ENCODE assay signal across 16 mouse cellular contexts in the genomic region with DNA sequence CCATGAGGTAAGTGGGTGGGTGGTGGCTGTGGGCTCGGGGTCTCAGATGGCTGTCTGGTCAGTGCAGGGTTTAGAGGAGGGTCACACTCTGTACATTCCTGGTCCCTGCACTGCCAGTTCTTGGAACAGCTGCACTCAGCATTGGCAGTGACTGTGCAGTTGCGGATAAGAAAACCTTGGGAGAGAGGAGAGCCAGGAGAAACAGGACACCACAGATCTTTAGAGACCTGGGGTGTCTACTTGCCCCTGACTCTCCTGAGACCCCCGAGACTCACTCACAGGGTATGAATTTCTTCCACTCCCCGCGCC. TPM values are rescaled to one million over a fixed set of nuclear protein-coding genes. Genes with fewer than 3 reads are reported as not detected.
A peak's percentile ranks its signal among the peaks of the same experiment; 100 is the strongest.
DNase-seq lines count a peak whose midpoint lies in the region; ATAC-seq lines count a peak whose summit lies in the region.
"Had no signal": no experiment of that assay in that cellular context is flagged by ENCODE, and none has a peak within 500 bp of the region (broad histone marks: within the 10 kb centered on the region; RNA-seq: fewer than 3 reads in every experiment).

No protein-coding gene starts in this region.

- peak overlapping the region; percentile 45 for H3K4me2 ChIP-seq in heart, embryonic 16.5 days (ENCODE audit: low read depth, low read length)
- no peak overlapping the region for H3K4me2 ChIP-seq in lung, embryonic 15.5 days
- H3K4me2 ChIP-seq in limb, embryonic 15.5 days = no peak overlapping the region
- H3K4me2 ChIP-seq: hindbrain, embryonic 12.5 days; intestine, embryonic 15.5 days had no signal

- peaks cover 27% of the 10 kb centered on the region for H3K4me1 ChIP-seq in heart, embryonic 16.5 days (ENCODE audit: control insufficient read depth, insufficient read depth, low read length)
- peaks cover 35% of the 10 kb centered on the region for H3K4me1 ChIP-seq in lung, embryonic 15.5 days
- H3K4me1 ChIP-seq in embryonic facial prominence, embryonic 10.5 days = peaks cover 43% of the 10 kb centered on the region
- peaks cover 18% of the 10 kb centered on the region for H3K4me1 ChIP-seq in limb, embryonic 15.5 days

- peak overlapping the region; percentile 46; the same call in 1 of the 2 replicates for H3K9ac ChIP-seq in heart, embryonic 16.5 days (ENCODE audit: low read length)
- no peak overlapping the region for H3K9ac ChIP-seq in lung, embryonic 15.5 days
- H3K9ac ChIP-seq in limb, embryonic 15.5 days = no peak overlapping the region
- H3K9ac ChIP-seq: forebrain, postnatal 0 days; hindbrain, embryonic 12.5 days; intestine, embryonic 15.5 days had no signal

- no peak for DNase-seq in heart, adult 18-20 months
- DNase-seq in lung, adult 18-20 months = no peak
- DNase-seq in embryonic facial prominence, embryonic 10.5 days (ENCODE audit: low spot score) = peak; percentile 24
- no peak for DNase-seq in cerebellum, postnatal 14 days
- DNase-seq: cerebellum, adult 11-12 months; forebrain, postnatal 0 days; gastrocnemius, postnatal 14 days; kidney, postnatal 4 days; layer of hippocampus, postnatal 36 days; right cerebral cortex, adult 18-20 months; thymus, adult 18-20 months had no signal

- H3K36me3 ChIP-seq in heart, embryonic 16.5 days (ENCODE audit: control insufficient read depth, insufficient read depth) = no peaks in the 10 kb centered on the region
- no peaks in the 10 kb centered on the region for H3K36me3 ChIP-seq in lung, embryonic 15.5 days
- no peaks in the 10 kb centered on the region for H3K36me3 ChIP-seq in embryonic facial prominence, embryonic 10.5 days (replicated peaks)
- no peaks in the 10 kb centered on the region for H3K36me3 ChIP-seq in limb, embryonic 15.5 days
- H3K36me3 ChIP-seq: hindbrain, embryonic 12.5 days; intestine, embryonic 15.5 days had no signal

- 44% methylated on average over 5 of the region's 5 CpGs for WGBS in heart, embryonic 16.5 days
- WGBS in lung, embryonic 15.5 days = 40% methylated on average over 5 of the region's 5 CpGs
- WGBS in embryonic facial prominence, embryonic 10.5 days = 73% methylated on average over 5 of the region's 5 CpGs
- 51% methylated on average over 5 of the region's 5 CpGs for WGBS in limb, embryonic 15.5 days

- H3K4me3 ChIP-seq in heart, embryonic 16.5 days (ENCODE audit: low read length) = peak overlapping the region; percentile 29
- no peak overlapping the region for H3K4me3 ChIP-seq in lung, embryonic 15.5 days
- H3K4me3 ChIP-seq in embryonic facial prominence, embryonic 10.5 days = no peak overlapping the region
- no peak overlapping the region for H3K4me3 ChIP-seq in limb, embryonic 15.5 days
- H3K4me3 ChIP-seq: hindbrain, embryonic 12.5 days; intestine, embryonic 15.5 days had no signal

- H3K27ac ChIP-seq in heart, embryonic 16.5 days (ENCODE audit: low read length) = peak overlapping the region; percentile 70
- H3K27ac ChIP-seq in lung, embryonic 15.5 days = peak overlapping the region; percentile 35
- H3K27ac ChIP-seq in embryonic facial prominence, embryonic 10.5 days (replicated peaks) = no peak overlapping the region; the same call in 1 of the 2 replicates
- 0 out of 2 replicates have a peak overlapping the region, but pooled peaks have one; percentile 22 for H3K27ac ChIP-seq in limb, embryonic 15.5 days
- H3K27ac ChIP-seq: hindbrain, embryonic 12.5 days; intestine, embryonic 15.5 days had no signal

- H3K9me3 ChIP-seq in heart, embryonic 16.5 days (replicated peaks; ENCODE audit: control insufficient read depth, low read length) = no peaks in the 10 kb centered on the region
- no peaks in the 10 kb centered on the region for H3K9me3 ChIP-seq in lung, embryonic 15.5 days
- no peaks in the 10 kb centered on the region for H3K9me3 ChIP-seq in embryonic facial prominence, embryonic 10.5 days
- H3K9me3 ChIP-seq in limb, embryonic 15.5 days = no peaks in the 10 kb centered on the region
- H3K9me3 ChIP-seq: hindbrain, embryonic 12.5 days; intestine, embryonic 15.5 days had no signal

- ATAC-seq in heart, embryonic 16.5 days (replicated peaks; ENCODE audit: extremely low read depth, insufficient read depth, low FRiP score) = no peak
- no peak for ATAC-seq in lung, embryonic 15.5 days (ENCODE audit: borderline replicate concordance, extremely low read depth, low FRiP score, low TSS enrichment)
- no peak for ATAC-seq in limb, embryonic 15.5 days (ENCODE audit: insufficient number of reproducible peaks, low FRiP score, low TSS enrichment, low read depth)
- ATAC-seq: forebrain, postnatal 0 days; intestine, embryonic 15.5 days had no signal

- H3K27me3 ChIP-seq in heart, embryonic 16.5 days (ENCODE audit: control insufficient read depth, insufficient read depth, low read length) = no peaks in the 10 kb centered on the region
- H3K27me3 ChIP-seq in lung, embryonic 15.5 days = no peaks in the 10 kb centered on the region
- no peaks in the 10 kb centered on the region for H3K27me3 ChIP-seq in embryonic facial prominence, embryonic 10.5 days (replicated peaks; ENCODE audit: low read depth, poor library complexity, severe bottlenecking)
- no peaks in the 10 kb centered on the region for H3K27me3 ChIP-seq in limb, embryonic 15.5 days
- H3K27me3 ChIP-seq: hindbrain, embryonic 12.5 days; intestine, embryonic 15.5 days had no signal

RNA-seq across cellular contexts. Expression of gene Cd27, which starts 2.3 kb away (rescaled TPM):
- 7.9 and 18.5 TPM in 2 replicates for polyA plus RNA-seq in heart, embryonic 16.5 days (2015; fragmentation: Nextera tagmentation; extraction: Ambion mirVana)
- 1 to 10 TPM in 1 of 2 experiments, not detected in 1; 1.7 TPM for total RNA-seq in heart, adult 18-20 months (2021)
- 2.6 and 4.5 TPM in 2 replicates for polyA plus RNA-seq in lung, embryonic 15.5 days (2015; fragmentation: Nextera tagmentation; extraction: Ambion mirVana)
- polyA plus RNA-seq in embryonic facial prominence, embryonic 10.5 days (2016; fragmentation: Nextera tagmentation; extraction: Ambion mirVana) = 0.95 and 0.98 TPM in 2 replicates
- polyA plus RNA-seq in limb, embryonic 15.5 days (2015; fragmentation: Nextera tagmentation; extraction: Ambion mirVana) = 1.5 and 3.2 TPM in 2 replicates
- total RNA-seq: forebrain, postnatal 0 days; layer of hippocampus, postnatal 36 days had no signal

RNA-seq across cellular contexts. Expression of gene Tapbpl, which starts 2.8 kb away (rescaled TPM):
- polyA plus RNA-seq in heart, embryonic 16.5 days (2015; fragmentation: Nextera tagmentation; extraction: Ambion mirVana) = 7.4 and 9.1 TPM in 2 replicates
- 1 to 10 TPM; 5.7 to 6.1 TPM for total RNA-seq in heart, adult 18-20 months (2021)
- polyA plus RNA-seq in lung, embryonic 15.5 days (2015; fragmentation: Nextera tagmentation; extraction: Ambion mirVana) = 7.0 and 10.9 TPM in 2 replicates
- polyA plus RNA-seq in embryonic facial prominence, embryonic 10.5 days (2016; fragmentation: Nextera tagmentation; extraction: Ambion mirVana) = 0.98 and 1.6 TPM in 2 replicates
- polyA plus RNA-seq in limb, embryonic 15.5 days (2015; fragmentation: Nextera tagmentation; extraction: Ambion mirVana) = 4.9 and 5.7 TPM in 2 replicates

RNA-seq across cellular contexts. Expression of gene Vamp1, which starts 19.1 kb away (rescaled TPM):
- 7.0 and 8.4 TPM in 2 replicates for polyA plus RNA-seq in heart, embryonic 16.5 days (2015; fragmentation: Nextera tagmentation; extraction: Ambion mirVana)
- total RNA-seq in heart, adult 18-20 months (2021) = 1 to 10 TPM; 5.0 to 7.8 TPM
- 4.2 and 5.4 TPM in 2 replicates for polyA plus RNA-seq in lung, embryonic 15.5 days (2015; fragmentation: Nextera tagmentation; extraction: Ambion mirVana)
- 2.6 and 3.1 TPM in 2 replicates for polyA plus RNA-seq in embryonic facial prominence, embryonic 10.5 days (2016; fragmentation: Nextera tagmentation; extraction: Ambion mirVana)
- 4.8 and 4.9 TPM in 2 replicates for polyA plus RNA-seq in limb, embryonic 15.5 days (2015; fragmentation: Nextera tagmentation; extraction: Ambion mirVana)

RNA-seq across cellular contexts. Expression of gene Mrpl51, which starts 42.9 kb away (rescaled TPM):
- polyA plus RNA-seq in heart, embryonic 16.5 days (2015; fragmentation: Nextera tagmentation; extraction: Ambion mirVana) = 270 and 281 TPM in 2 replicates
- total RNA-seq in heart, adult 18-20 months (2021) = 100 to 1,000 TPM; 316 to 366 TPM
- 208 and 224 TPM in 2 replicates for polyA plus RNA-seq in lung, embryonic 15.5 days (2015; fragmentation: Nextera tagmentation; extraction: Ambion mirVana)
- polyA plus RNA-seq in embryonic facial prominence, embryonic 10.5 days (2016; fragmentation: Nextera tagmentation; extraction: Ambion mirVana) = 207 and 214 TPM in 2 replicates
- 210 and 220 TPM in 2 replicates for polyA plus RNA-seq in limb, embryonic 15.5 days (2015; fragmentation: Nextera tagmentation; extraction: Ambion mirVana)

RNA-seq across cellular contexts. Expression of gene Ncapd2, which starts 43.0 kb away (rescaled TPM):
- polyA plus RNA-seq in heart, embryonic 16.5 days (2015; fragmentation: Nextera tagmentation; extraction: Ambion mirVana) = 97.4 and 99.3 TPM in 2 replicates
- 10 to 100 TPM; 12.2 to 15.6 TPM for total RNA-seq in heart, adult 18-20 months (2021)
- 136 and 139 TPM in 2 replicates for polyA plus RNA-seq in lung, embryonic 15.5 days (2015; fragmentation: Nextera tagmentation; extraction: Ambion mirVana)
- 261 and 263 TPM in 2 replicates for polyA plus RNA-seq in embryonic facial prominence, embryonic 10.5 days (2016; fragmentation: Nextera tagmentation; extraction: Ambion mirVana)
- polyA plus RNA-seq in limb, embryonic 15.5 days (2015; fragmentation: Nextera tagmentation; extraction: Ambion mirVana) = 86.4 and 87.0 TPM in 2 replicates
